Mouse (Mus musculus) bone marrow, adult 2 months (tissue): Measurements from ENCODE around the gene Acyp2. TPM values are rescaled to one million over a fixed set of nuclear protein-coding genes. Genes with fewer than 3 reads are reported as not detected.

Experiments
- H3K27ac ChIP-seq: fragments of 200-500 bp; 2 replicates; pipeline ENCODE4 v1.5.1; 2012; ENCODE audit warnings: low read depth, mild to moderate bottlenecking, control low read depth, inconsistent platforms, low read length; ENCODE audit not compliant: control insufficient read depth, poor library complexity, insufficient read depth
- H3K4me1 ChIP-seq: fragments of 200-500 bp; 2 replicates; pipeline ENCODE4 v1.6.1; 2011; ENCODE audit warnings: low read length; ENCODE audit not compliant: control insufficient read depth, insufficient read depth
- H3K4me3 ChIP-seq: fragments of 200-500 bp; replicated peaks from 2 replicates; pipeline ENCODE3; 2011; ENCODE audit warnings: mild to moderate bottlenecking, low read depth, low read length, control low read depth; ENCODE audit not compliant: control insufficient read depth
- CTCF ChIP-seq: fragments of 200-500 bp; IDR thresholded peaks from 2 replicates; pipeline ENCODE4 v1.5.1; 2011; ENCODE audit warnings: low read length, control low read depth; ENCODE audit not compliant: control insufficient read depth, insufficient read depth
- POLR2A ChIP-seq: fragments of 200-500 bp; IDR thresholded peaks from 2 replicates; pipeline ENCODE4 v1.6.1; 2011; ENCODE audit warnings: low read depth, mild to moderate bottlenecking, control low read depth, low read length, borderline replicate concordance; ENCODE audit not compliant: control insufficient read depth
- WGBS: fragments of 180-500 bp; shearing (Covaris S2); methylation state at CpG from one replicate; pipeline ENCODE4 v1.1.7; 2018; 5-methylcytosine and 5-hydroxymethylcytosine counted together
- polyA plus RNA-seq: library from polyadenylated mRNA; stranded (reverse); fragments of >200 nt; gene quantifications from 2 replicates; pipeline ENCODE4 v1.2.4, GENCODE M21; 2011; ENCODE audit warnings: low replicate concordance; ENCODE audit not compliant: missing spikeins, insufficient read depth, insufficient read length

The Acyp2 gene
- polyA plus RNA-seq, 1 experiment = 2.4 TPM

DNA sequence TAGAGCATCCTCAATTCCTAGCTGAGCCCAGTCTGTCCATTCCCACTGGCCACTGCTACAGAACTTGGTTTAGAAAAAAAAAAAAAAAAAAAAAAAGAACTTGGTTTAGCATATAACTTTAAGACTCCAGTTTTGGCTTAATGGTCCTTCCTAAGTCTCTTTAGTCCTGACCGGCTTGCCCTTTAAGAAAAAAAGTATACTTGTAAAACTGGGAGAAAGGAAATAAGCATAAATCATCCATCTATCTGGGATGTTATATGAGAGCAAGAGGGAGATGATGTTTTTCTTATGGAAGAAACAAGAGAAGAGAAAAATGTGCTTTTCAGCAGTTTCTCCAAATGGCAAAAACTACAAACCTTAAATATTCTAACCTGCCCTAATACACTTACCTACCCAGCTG, 89.2 kb downstream of the Acyp2 start:
- WGBS = 81% methylated on average over 1 of the region's 1 CpGs
- TF ChIP-seq POLR2A = no peak
- no peak for TF ChIP-seq CTCF
- Histone ChIP-seq H3K4me1 (no peaks in the 10 kb centered on the region), H3K27ac (no peak overlapping the region), H3K4me3 (no peak overlapping the region)

DNA sequence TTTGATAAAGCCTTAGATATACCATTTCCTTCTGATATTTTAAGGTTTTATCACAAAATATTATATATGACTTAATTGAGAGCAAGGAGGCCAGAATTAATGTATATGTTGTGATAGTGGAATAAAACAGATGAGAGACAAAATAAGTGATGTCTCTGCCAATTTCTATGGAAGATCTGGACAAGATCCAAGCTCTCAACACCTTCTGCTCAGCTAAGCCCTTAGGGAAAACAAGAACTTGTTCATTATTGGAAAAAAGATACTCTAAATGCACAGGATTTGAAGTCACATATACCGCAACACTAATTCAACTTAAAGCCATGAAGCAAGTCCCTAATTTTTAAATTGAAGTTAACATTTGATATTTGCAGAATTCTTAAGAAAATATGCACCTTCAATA, 96.0 kb downstream of the Acyp2 start:
- no peak overlapping the region for H3K4me3 ChIP-seq
- no peak overlapping the region for H3K27ac ChIP-seq
- TF ChIP-seq CTCF = no peak
- no peak for TF ChIP-seq POLR2A
- 98% methylated on average over 1 of the region's 1 CpGs for whole genome bisulfite sequencing
- H3K4me1 ChIP-seq = no peaks in the 10 kb centered on the region

DNA sequence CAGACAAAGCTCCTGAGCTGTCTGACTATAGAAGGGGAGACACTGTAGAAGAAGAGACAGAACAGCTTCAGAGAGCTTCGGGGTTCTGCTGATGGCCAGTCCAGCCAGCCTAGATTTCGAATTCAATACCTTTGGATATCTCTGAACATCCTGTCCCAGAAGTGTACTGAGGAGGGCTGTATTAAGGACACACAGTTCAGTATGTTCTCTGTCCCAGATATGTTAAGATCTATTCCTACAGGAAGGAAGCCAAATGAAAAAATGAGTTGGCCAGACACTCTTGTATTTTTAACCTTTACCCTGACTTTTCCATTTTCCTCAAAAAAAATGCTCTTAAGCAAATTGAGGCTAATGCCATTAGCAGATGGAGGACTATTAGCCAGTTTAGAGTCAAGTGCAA, 132.3 kb downstream of the Acyp2 start:
- TF ChIP-seq CTCF (no peak), POLR2A (no peak)
- no peak overlapping the region for H3K4me3 ChIP-seq
- no peaks in the 10 kb centered on the region for H3K4me1 ChIP-seq
- 77% methylated on average over 2 of the region's 2 CpGs for WGBS
- no peak overlapping the region for H3K27ac ChIP-seq

DNA sequence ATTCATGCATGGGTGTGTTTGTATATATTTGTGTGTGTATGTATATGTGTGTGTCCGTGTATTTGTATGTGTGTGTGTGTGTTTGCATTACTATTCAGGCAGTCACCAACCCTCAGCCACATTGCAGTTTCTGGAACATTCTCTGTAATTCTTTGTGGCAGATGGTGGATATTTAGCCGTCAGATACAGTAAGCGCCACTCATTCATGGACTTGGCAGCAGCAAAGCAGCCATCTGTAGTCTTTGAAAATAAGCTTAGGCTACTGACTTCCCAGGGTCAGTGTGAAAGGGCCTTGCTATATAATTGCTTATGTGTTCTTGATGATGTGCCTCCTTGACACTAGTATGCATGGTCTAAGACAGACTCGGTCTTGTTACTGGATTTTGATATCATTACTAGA, 141.2 kb downstream of the Acyp2 start:
- no peaks in the 10 kb centered on the region for H3K4me1 ChIP-seq
- TF ChIP-seq CTCF (no peak), POLR2A (no peak)
- WGBS = 84% methylated on average over 4 of the region's 4 CpGs
- H3K27ac ChIP-seq = no peak overlapping the region
- H3K4me3 ChIP-seq = no peak overlapping the region

DNA sequence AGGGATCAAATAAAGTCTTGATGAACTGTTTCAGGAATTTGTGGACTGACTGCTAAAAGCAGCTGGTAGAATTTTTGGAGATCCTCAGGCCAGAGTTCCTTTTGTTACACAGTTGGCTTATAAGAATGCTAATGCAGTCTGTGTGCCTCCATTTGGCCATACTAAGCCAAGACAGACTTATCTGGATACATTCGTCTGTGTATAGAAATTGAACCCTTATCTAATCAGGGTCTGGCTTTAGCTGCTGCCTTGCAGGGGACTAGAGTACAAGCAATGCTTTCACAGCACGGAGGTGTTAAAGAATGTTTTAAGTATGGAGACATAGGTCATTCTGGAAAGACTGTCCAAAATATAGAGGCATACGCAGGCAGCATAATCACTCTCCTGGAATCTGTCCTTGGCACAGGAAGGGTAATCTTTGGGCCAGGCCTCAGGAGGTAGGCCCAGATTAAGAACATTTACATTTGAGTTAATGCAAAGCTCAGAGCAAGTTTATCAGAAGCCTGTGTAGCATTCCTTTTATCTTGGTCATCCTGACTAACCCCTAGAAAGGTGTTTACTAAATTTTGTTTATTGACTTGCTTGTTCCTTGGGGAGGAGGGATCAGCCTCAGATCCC, 150.5 kb downstream of the Acyp2 start:
- Histone ChIP-seq H3K27ac (no peak overlapping the region), H3K4me3 (no peak overlapping the region), H3K4me1 (no peaks in the 10 kb centered on the region)
- WGBS = 71% methylated on average over 3 of the region's 3 CpGs
- no peak for TF ChIP-seq POLR2A
- no peak for TF ChIP-seq CTCF

DNA sequence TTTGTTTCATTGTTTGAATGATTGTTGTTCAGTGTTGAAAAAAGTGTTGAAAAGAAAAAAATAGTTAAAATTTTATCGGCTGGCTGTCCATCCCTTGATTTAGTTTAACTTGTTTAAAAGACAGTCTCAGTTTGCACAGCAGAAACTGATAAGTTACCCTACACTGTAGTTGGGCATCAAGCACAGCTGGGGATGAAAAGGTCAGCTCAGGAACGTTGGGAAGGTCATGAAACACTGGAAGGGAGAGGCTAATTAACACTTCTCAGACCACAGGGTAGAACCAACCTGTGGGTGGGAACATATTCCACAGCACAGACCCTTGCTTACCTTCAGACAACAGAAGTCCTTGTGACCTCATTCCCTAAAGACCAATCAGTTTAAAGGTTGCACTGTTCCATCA, 152.2 kb downstream of the Acyp2 start:
- Histone ChIP-seq H3K4me3 (no peak overlapping the region), H3K27ac (no peak overlapping the region)

DNA sequence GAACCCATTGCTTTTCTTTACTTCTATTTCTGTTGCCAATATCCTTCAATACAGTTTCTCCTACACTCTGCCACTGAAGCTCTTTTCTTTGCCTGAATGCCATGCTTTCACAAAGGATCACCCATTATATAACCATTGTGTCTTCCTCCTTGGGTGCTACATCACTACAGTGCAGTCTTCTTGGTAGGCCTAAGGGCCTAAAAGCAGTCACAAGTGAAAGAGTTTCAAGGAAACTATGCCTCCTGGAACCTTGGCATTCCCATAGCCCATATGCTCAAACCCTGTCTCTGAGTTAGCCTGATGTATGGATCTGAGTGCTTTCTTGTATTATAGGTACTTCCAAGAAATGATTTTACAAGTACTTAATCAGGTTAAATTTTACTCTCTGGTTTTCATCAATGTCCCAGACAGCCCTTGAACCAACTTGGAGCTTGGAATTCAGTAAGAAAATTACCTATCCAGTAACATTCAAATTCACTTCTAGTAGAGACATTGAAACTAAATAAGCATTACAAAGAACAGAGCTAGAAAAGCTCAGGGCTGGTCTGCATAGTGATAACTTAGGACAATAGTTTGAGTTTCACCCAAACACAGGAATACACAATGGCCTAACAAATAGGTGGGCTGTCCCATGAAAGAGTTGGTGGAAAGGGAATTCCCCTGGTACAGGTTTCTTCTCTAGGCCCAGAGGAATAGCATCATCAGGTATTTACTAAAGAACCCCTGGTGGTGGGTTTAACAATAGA, 157.7 kb downstream of the Acyp2 start:
- no peak overlapping the region for H3K4me3 ChIP-seq
- no peaks in the 10 kb centered on the region for H3K4me1 ChIP-seq
- no peak overlapping the region for H3K27ac ChIP-seq
- TF ChIP-seq POLR2A (no peak), CTCF (no peak)

More for the DNA sequence above, 152.2 kb downstream of the Acyp2 start:
- no peaks in the 10 kb centered on the region for H3K4me1 ChIP-seq
- TF ChIP-seq CTCF (no peak), POLR2A (no peak)
- WGBS = 56% methylated on average over 2 of the region's 2 CpGs

DNA sequence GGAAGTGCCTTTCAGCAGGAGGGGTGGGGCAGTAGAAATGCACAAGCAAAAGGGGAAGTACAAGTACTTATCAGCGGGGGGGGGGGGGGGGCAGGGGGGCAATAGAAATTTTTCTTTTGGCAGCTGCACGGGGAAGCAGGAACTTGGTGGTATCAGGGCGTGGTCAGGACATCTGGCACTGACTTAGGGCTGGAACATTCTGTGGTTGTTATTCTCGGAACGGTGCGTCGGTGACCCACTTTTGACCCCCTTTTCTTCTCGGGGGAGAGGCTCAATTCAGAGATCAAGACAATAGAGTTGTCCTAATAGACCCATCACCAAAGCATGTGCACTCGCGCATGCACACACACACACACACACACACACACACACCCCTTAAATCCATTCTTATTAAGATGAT, 161.2 kb downstream of the Acyp2 start:
- Histone ChIP-seq H3K27ac (no peak overlapping the region), H3K4me1 (no peaks in the 10 kb centered on the region), H3K4me3 (no peak overlapping the region)
- WGBS = 73% methylated on average over 10 of the region's 10 CpGs
- TF ChIP-seq POLR2A (no peak), CTCF (no peak)
